Mouse (Mus musculus) layer of hippocampus, adult 9-10 months (tissue): ENCODE results near the gene Gab1.
A peak's percentile ranks its signal among the peaks of the same experiment; 100 is the strongest.

ENCODE experiments used
- DNase-seq: peaks from one replicate; pipeline ENCODE4 v3.0.0; 2022; ENCODE audit warnings: low spot score

Gab1 gene

GRCm38 (mm10) chr8:80749091-80749490 is 131.2 kb downstream of the Gab1 start:
- DNase-seq = no peak

- no peak for DNase-seq
Observed at GRCm38 (mm10) chr8:80739932-80740331, 140.4 kb downstream of the Gab1 start.

GRCm38 (mm10) chr8:80739155-80739924 is 141.0 kb downstream of the Gab1 start, which contains the start of gene Smarca5:
TSS of gene Smarca5 (minus strand) at chr8:80739497.
- peak; percentile 78 for DNase-seq

GRCm38 (mm10) chr8:80738388-80739154 is 141.7 kb downstream of the Gab1 start:
- DNase-seq = no peak

GRCm38 (mm10) chr8:80738046-80738387 is 142.3 kb downstream of the Gab1 start:
- DNase-seq = peak; percentile 12

- DNase-seq = no peak
Observed at GRCm38 (mm10) chr8:80732326-80732725, 148.0 kb downstream of the Gab1 start.

- no peak for DNase-seq
Observed at GRCm38 (mm10) chr8:80714461-80714860, 165.9 kb downstream of the Gab1 start.
